Mouse (Mus musculus) left cerebral cortex, adult 6 months (tissue): ENCODE measurements around the gene Dhodh. TPM values are rescaled to one million over a fixed set of nuclear protein-coding genes. Genes with fewer than 3 reads are reported as not detected.

Experiments used
- long read RNA-seq, 2 experiments: library from polyadenylated mRNA; unstranded; transcript quantifications; one replicate each; pipeline ENCODE4 v2.0.0; 2019 to 2020
- polyA plus RNA-seq: library from polyadenylated mRNA; unstranded; fragments of <200 nt; fragmentation: Nextera tagmentation; gene quantifications from 2 replicates; pipeline ENCODE4 v1.2.3, GENCODE M21; 2021

The Dhodh gene
- 14.2 and 23.1 TPM in 2 replicates for polyA plus RNA-seq
- long read RNA-seq, experiment 1, transcript Dhodh-201 (9 exons, 2,039 nt): major isoform, 100 of 138 reads
- long read RNA-seq, experiment 1, partial matches to known transcripts: 7 of 138 reads
- long read RNA-seq, experiment 1, other reads (novel, unspliced or antisense): 31 of 138 reads
- long read RNA-seq, experiment 2, transcript Dhodh-201 (9 exons, 2,039 nt): major isoform, 16 of 27 reads
- long read RNA-seq, experiment 2, partial matches to known transcripts: 6 of 27 reads
- long read RNA-seq, experiment 2, other reads (novel, unspliced or antisense): 5 of 27 reads

GRCm38 (mm10) chr8:109608271-109609152, at the start of gene Dhodh:
Dhodh (minus strand) TSS chr8:109608673.

GRCm38 (mm10) chr8:109614243-109615210, 6.1 kb upstream of the Dhodh start, which contains the start of gene Pkd1l3:
Pkd1l3 (plus strand) TSS chr8:109614517.

GRCm38 (mm10) chr8:109578900-109579301, 29.6 kb downstream of the Dhodh start, which contains the start of gene Hp:
Hp (minus strand) TSS chr8:109579172.

GRCm38 (mm10) chr8:109565498-109566333, 42.8 kb downstream of the Dhodh start, which contains the start of the genes Dhx38 and Txnl4b:
Dhx38 (minus strand) TSS chr8:109565861.
Txnl4b (plus strand) TSS chr8:109565892.

Other genes with a start within 250 kb of the Dhodh start
- 0.15 and 0.21 TPM in 2 replicates for gene Pmfbp1, start 114.6 kb downstream of the Dhodh start, polyA plus RNA-seq
- gene Dhx38, start 42.8 kb downstream of the Dhodh start, polyA plus RNA-seq: 6.7 and 7.2 TPM in 2 replicates
- gene Txnl4b, start 42.8 kb downstream of the Dhodh start, polyA plus RNA-seq: 78.2 and 101 TPM in 2 replicates
- 0.10 TPM in 1 of 2 replicates, not detected in the other for gene Hp, start 29.5 kb downstream of the Dhodh start, polyA plus RNA-seq
- gene Pkd1l3, start 5.8 kb upstream of the Dhodh start, polyA plus RNA-seq: 0.08 and 0.27 TPM in 2 replicates
- gene Ist1, start 84.6 kb upstream of the Dhodh start, polyA plus RNA-seq: 62.3 and 71.9 TPM in 2 replicates
- 9.1 and 25.7 TPM in 2 replicates for gene Zfp821, start 96.9 kb upstream of the Dhodh start, polyA plus RNA-seq
- gene Atxn1l, start 129.1 kb upstream of the Dhodh start, polyA plus RNA-seq: 1.8 and 6.6 TPM in 2 replicates
- gene Ap1g1, start 169.9 kb upstream of the Dhodh start, polyA plus RNA-seq: 19.9 and 25.1 TPM in 2 replicates